ENCODE assay signal across 9 mouse cellular contexts in the genomic region with DNA sequence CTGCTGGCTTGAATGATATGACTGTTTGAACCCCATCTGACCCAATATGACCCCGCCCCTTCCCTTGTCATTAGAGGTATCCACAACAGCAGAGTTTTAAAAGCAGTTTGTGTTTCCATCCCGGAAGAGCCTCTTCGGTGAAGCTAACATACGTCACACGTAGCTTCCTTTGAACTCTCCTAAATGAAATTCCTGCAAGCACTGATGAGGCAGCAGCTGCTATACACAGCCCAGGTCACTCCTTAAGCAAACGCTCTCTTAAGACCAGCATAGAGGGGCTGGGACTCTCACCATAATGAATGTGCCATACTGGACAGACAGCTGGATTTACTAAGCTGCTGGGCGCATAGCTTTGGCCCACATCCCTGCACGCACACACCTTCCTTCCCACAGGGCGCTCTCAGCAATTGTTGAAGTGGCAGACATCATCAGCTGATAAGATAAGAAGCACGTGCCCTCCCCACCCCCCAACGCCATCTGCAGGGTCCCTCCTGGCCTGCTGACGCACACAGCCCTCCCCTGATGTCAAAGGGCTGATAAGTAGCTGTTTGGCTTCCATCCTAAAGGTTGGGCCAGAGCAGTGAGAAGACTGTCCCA.
A peak's percentile ranks its signal among the peaks of the same experiment; 100 is the strongest.
DNase-seq lines count a peak whose midpoint lies in the region; ATAC-seq and TF ChIP-seq lines count a peak whose summit lies in the region.
"Had no signal": no experiment of that assay in that cellular context is flagged by ENCODE, and none has a peak within 500 bp of the region (broad histone marks: within the 10 kb centered on the region; RNA-seq: fewer than 3 reads in every experiment).

No protein-coding gene starts in this region.

- H3K4me3 ChIP-seq in liver, adult 2 months (ENCODE audit: insufficient read depth, low read depth, low read length): no peak overlapping the region
- H3K4me3 ChIP-seq in hindbrain, embryonic 12.5 days: no peak overlapping the region
- no peak overlapping the region for H3K4me3 ChIP-seq in liver, embryonic 13.5 days (replicated peaks)
- H3K4me3 ChIP-seq: erythroblast, embryonic 14.5 days had no signal

- H3K9ac ChIP-seq in liver, adult 2 months (ENCODE audit: low read depth, low read length): no peak overlapping the region
- H3K9ac ChIP-seq in hindbrain, embryonic 12.5 days: 0 out of 2 replicates have a peak overlapping the region, but pooled peaks have one; percentile 0
- no peak overlapping the region for H3K9ac ChIP-seq in liver, embryonic 13.5 days

- H3K79me2 ChIP-seq in liver, adult 2 months (ENCODE audit: control insufficient read depth, insufficient read depth, low read length): no peaks in the 10 kb centered on the region

- no peaks in the 10 kb centered on the region for H3K4me1 ChIP-seq in liver, adult 2 months (ENCODE audit: control insufficient read depth, insufficient read depth, low read length)
- H3K4me1 ChIP-seq in hindbrain, embryonic 12.5 days: peaks cover 24% of the 10 kb centered on the region
- peaks cover 15% of the 10 kb centered on the region for H3K4me1 ChIP-seq in liver, embryonic 13.5 days (replicated peaks)

- peak; percentile 10 for DNase-seq in liver, adult 2 months (ENCODE audit: extremely low read depth, low read depth, low spot score)
- no peak for DNase-seq in liver
- DNase-seq in embryo, embryonic 9.5 days (ENCODE audit: extremely low spot score): peak; percentile 17
- DNase-seq in liver, embryonic 13.5 days: no peak
- peak; percentile 15 for DNase-seq in yolk sac, embryonic 10.5 days (ENCODE audit: low spot score)
- no peak for DNase-seq in urinary bladder, postnatal 36 days (ENCODE audit: low spot score in 2 of 2)
- no peak for DNase-seq in cerebellum, postnatal 25 days

- no peaks in the 10 kb centered on the region for H3K9me3 ChIP-seq in hindbrain, embryonic 12.5 days (replicated peaks)
- H3K9me3 ChIP-seq in liver, embryonic 13.5 days (replicated peaks): no peaks in the 10 kb centered on the region

- no peak for TF ChIP-seq CTCF in liver, adult 2 months (IDR thresholded peaks at IDR 0.05; ENCODE audit: low read depth, low read length)

- H3K36me3 ChIP-seq in liver, adult 2 months (ENCODE audit: control insufficient read depth, insufficient read depth, low read length): no peaks in the 10 kb centered on the region
- H3K36me3 ChIP-seq in hindbrain, embryonic 12.5 days: no peaks in the 10 kb centered on the region
- H3K36me3 ChIP-seq in liver, embryonic 13.5 days: no peaks in the 10 kb centered on the region

- H3K27me3 ChIP-seq in liver, adult 2 months (ENCODE audit: control insufficient read depth, insufficient read depth, low read length): no peaks in the 10 kb centered on the region
- no peaks in the 10 kb centered on the region for H3K27me3 ChIP-seq in hindbrain, embryonic 12.5 days
- H3K27me3 ChIP-seq in liver, embryonic 13.5 days: no peaks in the 10 kb centered on the region

- H3K4me2 ChIP-seq in hindbrain, embryonic 12.5 days (replicated peaks): no peak overlapping the region
- H3K4me2 ChIP-seq in liver, embryonic 13.5 days: 0 out of 2 replicates have a peak overlapping the region, but pooled peaks have one; percentile 2

- no peak for TF ChIP-seq POLR2A in liver, adult 2 months (IDR thresholded peaks at IDR 0.05; ENCODE audit: extremely low read depth, insufficient read depth, low read length)

- no peak overlapping the region for H3K27ac ChIP-seq in liver, adult 2 months (replicated peaks; ENCODE audit: insufficient read depth, low read depth, low read length)
- H3K27ac ChIP-seq in hindbrain, embryonic 12.5 days: peak overlapping the region; percentile 13
- H3K27ac ChIP-seq in liver, embryonic 13.5 days: no peak overlapping the region

- ATAC-seq in hindbrain, embryonic 12.5 days (ENCODE audit: low FRiP score): peak; percentile 52
- no peak for ATAC-seq in liver, embryonic 13.5 days (ENCODE audit: low read depth)

- WGBS in liver, adult 2 months: 31% methylated on average over 12 of the region's 12 CpGs
- WGBS in hindbrain, embryonic 12.5 days: 46% methylated on average over 12 of the region's 12 CpGs
- WGBS in liver, embryonic 13.5 days (ENCODE audit: insufficient replicate concordance): 33% methylated on average over 12 of the region's 12 CpGs

Comparison
In these comparisons a context has a peak if more than half of its experiments do, and no peak if none do; other contexts are left out.
1. DNase-seq: peak in liver, adult 2 months (single experiment), embryo, embryonic 9.5 days (single experiment) and yolk sac, embryonic 10.5 days (single experiment); none in liver (single experiment), liver, embryonic 13.5 days (single experiment), urinary bladder, postnatal 36 days (0 of 2) and cerebellum, postnatal 25 days (0 of 2).